8 mouse cellular contexts compared by ENCODE assay signal in the genomic region with DNA sequence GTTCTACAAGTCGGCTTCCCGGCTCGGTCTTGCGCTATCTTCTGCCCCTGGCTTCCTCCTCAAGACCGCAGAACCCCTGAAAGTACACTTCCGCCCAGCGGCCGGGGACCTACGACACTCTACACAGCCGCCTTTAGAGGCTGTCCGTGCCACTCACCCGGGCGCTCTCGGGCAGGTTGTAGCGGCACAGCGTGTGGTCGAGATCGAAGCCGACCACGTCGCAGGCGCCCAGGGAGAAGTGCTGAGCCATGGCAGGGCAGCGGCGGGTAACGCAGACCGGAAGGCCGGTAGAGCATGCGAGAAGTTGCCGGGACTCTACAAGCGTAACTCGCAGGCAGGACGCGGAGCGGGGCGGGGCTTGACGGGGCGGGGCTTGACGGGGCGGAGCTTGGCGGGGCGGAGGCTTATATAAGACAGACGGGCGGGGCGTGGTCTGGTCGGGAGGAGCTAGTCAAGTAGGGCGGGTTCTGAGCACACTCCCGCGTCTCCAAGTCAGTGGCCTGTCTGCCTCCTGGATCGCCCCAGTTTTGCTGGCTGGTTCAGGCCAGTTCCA. TPM values are rescaled to one million over a fixed set of nuclear protein-coding genes. Genes with fewer than 3 reads are reported as not detected.
A peak's percentile ranks its signal among the peaks of the same experiment; 100 is the strongest.
DNase-seq lines count a peak whose midpoint lies in the region; ATAC-seq and TF ChIP-seq lines count a peak whose summit lies in the region.

A gene (minus strand): TSS at position 349 of the 553 bp plus-strand sequence.

- H3K9me3 ChIP-seq in hindbrain, postnatal 0 days (ENCODE audit: low read length), result no peaks in the 10 kb centered on the region

- H3K36me3 ChIP-seq in hindbrain, postnatal 0 days (ENCODE audit: insufficient read depth, low read length), result no peaks in the 10 kb centered on the region

- peak within 1 kb of the TSS; percentile 58 for H3K9ac ChIP-seq in hindbrain, postnatal 0 days (replicated peaks; ENCODE audit: low read length)

- ATAC-seq in common myeloid progenitor, adult 5-6 weeks (replicated peaks; ENCODE audit: low read depth, poor library complexity, severe bottlenecking), result peak; percentile 81
- peak; percentile 99 for ATAC-seq in hindbrain, postnatal 0 days
- ATAC-seq in megakaryocyte, adult 5-6 weeks (ENCODE audit: poor library complexity, severe bottlenecking), result peak; percentile 89

- H3K27me3 ChIP-seq in hindbrain, postnatal 0 days (ENCODE audit: insufficient read depth, low read length), result no peaks in the 10 kb centered on the region

- H3K4me3 ChIP-seq in gastrocnemius, adult 2 months, result peak within 1 kb of the TSS; percentile 87
- peak within 1 kb of the TSS; percentile 61 for H3K4me3 ChIP-seq in hindbrain, postnatal 0 days (ENCODE audit: low read length)
- peak within 1 kb of the TSS; percentile 71 for H3K4me3 ChIP-seq in left cerebral cortex, adult 2 months

- H3K4me1 ChIP-seq in hindbrain, postnatal 0 days (ENCODE audit: insufficient read depth, low read length), result no peaks in the 10 kb centered on the region

- H3K27ac ChIP-seq in gastrocnemius, adult 2 months, result peak within 1 kb of the TSS; percentile 97
- H3K27ac ChIP-seq in hindbrain, postnatal 0 days, result peak within 1 kb of the TSS; percentile 61
- peak within 1 kb of the TSS; percentile 48 for H3K27ac ChIP-seq in left cerebral cortex, adult 2 months

- peak; percentile 98 for DNase-seq in ZHBTc4 (ENCODE audit: low read depth, low spot score)
- DNase-seq in gastrocnemius, adult 2 months, result peak; percentile 96
- peak; percentile 92 for DNase-seq in hindbrain, postnatal 0 days (ENCODE audit: low spot score)
- peak; percentile 88 to 89 for DNase-seq in left cerebral cortex, adult 2 months (ENCODE audit: extremely low spot score in 1 of 2, low spot score in 2 of 2)
- peak; percentile 85 to 88 for DNase-seq in right cerebral cortex, adult 2 months (ENCODE audit: low spot score in 2 of 2)
- DNase-seq in urinary bladder, postnatal 14 days (ENCODE audit: low spot score), result peak; percentile 96

- H3K4me2 ChIP-seq in hindbrain, postnatal 0 days (ENCODE audit: low read depth, low read length), result peak within 1 kb of the TSS; percentile 69

- intact Hi-C loops in gastrocnemius, adult 2 months (cut with DNase I), result loop anchor here (2.0 kb wide), 1 partner anchor 67 kb away; no protein-coding TSS in a partner anchor
- intact Hi-C loops in left cerebral cortex, adult 2 months (cut with DNase I), result loop anchor here (5.0 kb wide), 1 partner anchor 401 kb away; a partner anchor contains a TSS

- under 1% methylated on average over 49 of the region's 49 CpGs for WGBS in hindbrain, postnatal 0 days

- TF ChIP-seq CTCF in gastrocnemius, adult 2 months (IDR thresholded peaks at IDR 0.05), result no peak
- TF ChIP-seq CTCF in hindbrain, postnatal 0 days (IDR thresholded peaks at IDR 0.05; ENCODE audit: low read depth), result peak; percentile 9; the same call in 1 of the 2 replicates
- TF ChIP-seq CTCF in left cerebral cortex, adult 2 months (IDR thresholded peaks at IDR 0.05), result no peak

RNA-seq across cellular contexts. Expression of the gene that starts here (rescaled TPM):
- 31.4 and 36.5 TPM in 2 replicates for total RNA-seq in common myeloid progenitor, adult 5-6 weeks (2017)
- total RNA-seq in gastrocnemius, adult 2 months (2021), result 1 to 10 TPM; 4.7 to 5.6 TPM
- total RNA-seq in hindbrain, postnatal 0 days (2014; rRNA removed), result 0.50 and 2.0 TPM in 2 replicates
- polyA plus RNA-seq in hindbrain, postnatal 0 days (2015; fragmentation: Nextera tagmentation; extraction: Ambion mirVana), result 2.6 and 3.9 TPM in 2 replicates
- total RNA-seq in left cerebral cortex, adult 2 months (2021), result 1 to 10 TPM; 2.7 to 3.1 TPM
- 27.8 and 33.6 TPM in 2 replicates for total RNA-seq in megakaryocyte, adult 5-6 weeks (2015)
- 27.0 and 31.8 TPM in 2 replicates for total RNA-seq in megakaryocyte, adult 5-6 weeks (2017)

Comparison
In these comparisons a context has a peak if more than half of its experiments do, and no peak if none do; other contexts are left out.
1. Peak in every context shown above with its lines: DNase-seq, ATAC-seq, H3K4me3 ChIP-seq and H3K27ac ChIP-seq.